Mouse (Mus musculus) embryonic facial prominence, embryonic 11.5 days (tissue): ENCODE measurements at regions not wholly inside any gene's neighbourhood (a gene's known extent, or its start where the extent isn't known, plus 50 kb on each side); places are given as distances from the start of the nearest gene placed in this dataset.
A peak's percentile ranks its signal among the peaks of the same experiment; 100 is the strongest.

Source experiments
- ATAC-seq: fragments of 200-750 bp; cut with Nextera tagmentation; replicated peaks from 2 replicates; pipeline ENCODE4 v1.8.0; 2017; ENCODE audit warnings: low read depth; ENCODE audit not compliant: insufficient number of reproducible peaks, low FRiP score, low TSS enrichment
- DNase-seq: peaks from one replicate; pipeline ENCODE4 v3.0.0-alpha.2; 2015; ENCODE audit warnings: low spot score
- H3K27ac ChIP-seq: fragments of 300-500 bp; sonication (generic); replicated peaks from 2 replicates; pipeline ENCODE4 v1.5.1; 2014; ENCODE audit warnings: mild to moderate bottlenecking, low read depth, low read length, control low read depth
- H3K27me3 ChIP-seq: fragments of 300-500 bp; sonication (generic); 2 replicates; pipeline ENCODE4 v1.6.1; 2014; ENCODE audit warnings: mild to moderate bottlenecking, low read length, moderate library complexity, mixed read lengths; ENCODE audit not compliant: control insufficient read depth, insufficient read depth
- H3K36me3 ChIP-seq: fragments of 300-500 bp; sonication (generic); replicated peaks from 2 replicates; pipeline ENCODE4 v1.6.1; 2014; ENCODE audit warnings: low read depth, mild to moderate bottlenecking, low read length, moderate library complexity, mixed read lengths; ENCODE audit not compliant: control insufficient read depth, insufficient read depth
- H3K4me1 ChIP-seq: fragments of 300-500 bp; sonication (generic); 2 replicates; pipeline ENCODE4 v1.6.1; 2014; ENCODE audit warnings: low read length, mixed read lengths; ENCODE audit not compliant: control insufficient read depth, insufficient read depth
- H3K4me2 ChIP-seq: fragments of 300-500 bp; sonication (generic); 2 replicates; pipeline ENCODE4 v1.6.1; 2014; ENCODE audit warnings: low read depth, mild to moderate bottlenecking, control low read depth, low read length, moderate library complexity
- H3K4me3 ChIP-seq: fragments of 300-500 bp; sonication (generic); 2 replicates; pipeline ENCODE4 v1.5.1; 2014; ENCODE audit warnings: low read depth, low read length, control low read depth
- H3K9ac ChIP-seq: fragments of 300-500 bp; sonication (generic); replicated peaks from 2 replicates; pipeline ENCODE4 v1.6.1; 2014; ENCODE audit warnings: mild to moderate bottlenecking, control low read depth, low read length
- H3K9me3 ChIP-seq: fragments of 300-500 bp; sonication (generic); replicated peaks from 2 replicates; pipeline ENCODE4 v1.6.1; 2016; ENCODE audit warnings: mild to moderate bottlenecking, low read length, inconsistent platforms, mixed read lengths; ENCODE audit not compliant: control insufficient read depth
- WGBS: fragments of 180-500 bp; shearing (Covaris S2); extraction: QIAGEN DNeasy Blood & Tissue Kit; methylation state at CpG from one replicate; pipeline ENCODE4 v1.1.7; 2014; 5-methylcytosine and 5-hydroxymethylcytosine counted together

- no peaks in the 10 kb centered on the region for H3K36me3 ChIP-seq
- H3K4me2 ChIP-seq, result peak overlapping the region; percentile 80
- no peaks in the 10 kb centered on the region for H3K9me3 ChIP-seq
- WGBS, result under 1% methylated on average over 66 of the region's 68 CpGs
- DNase-seq (peak; percentile 61), ATAC-seq (0 out of 2 replicates have a peak, but pooled peaks have one; percentile 31)
- H3K27me3 ChIP-seq, result peaks cover 57% of the 10 kb centered on the region
- H3K4me1 ChIP-seq, result no peaks in the 10 kb centered on the region; the same call in 1 of the 2 replicates
- H3K4me3 ChIP-seq, result peak overlapping the region; percentile 37
- H3K9ac ChIP-seq, result peak overlapping the region; percentile 2; the same call in 1 of the 2 replicates
- no peak overlapping the region for H3K27ac ChIP-seq
Measured at GRCm38 (mm10) chr9:122568691-122569441, 178.3 kb upstream of the Topaz1 start.

GRCm38 (mm10) chr9:122569511-122570455 lies 177.4 kb upstream of the Topaz1 start:
- DNase-seq (peak; percentile 12), ATAC-seq (no peak)
- Histone ChIP-seq H3K4me3 (peak overlapping the region; percentile 37), H3K27ac (no peak overlapping the region), H3K4me1 (no peaks in the 10 kb centered on the region; the same call in 1 of the 2 replicates), H3K9me3 (no peaks in the 10 kb centered on the region), H3K9ac (no peak overlapping the region), H3K4me2 (peak overlapping the region; percentile 80), H3K27me3 (peaks cover 57% of the 10 kb centered on the region), H3K36me3 (no peaks in the 10 kb centered on the region)
- under 1% methylated on average over 48 of the region's 48 CpGs for WGBS

GRCm38 (mm10) chr9:122571001-122571400 lies 176.1 kb upstream of the Topaz1 start:
- DNase-seq (no peak), ATAC-seq (no peak)
- no peaks in the 10 kb centered on the region; the same call in 1 of the 2 replicates for H3K4me1 ChIP-seq
- H3K9me3 ChIP-seq, result no peaks in the 10 kb centered on the region
- no peak overlapping the region for H3K27ac ChIP-seq
- H3K27me3 ChIP-seq, result peaks cover 57% of the 10 kb centered on the region
- no peaks in the 10 kb centered on the region for H3K36me3 ChIP-seq
- H3K9ac ChIP-seq, result no peak overlapping the region
- H3K4me2 ChIP-seq, result no peak overlapping the region
- 4% methylated on average over 10 of the region's 10 CpGs for WGBS
- H3K4me3 ChIP-seq, result no peak overlapping the region

- ATAC-seq (peak; percentile 20; the same call in 1 of the 2 replicates), DNase-seq (peak; percentile 35)
Measured at GRCm38 (mm10) chr9:122571402-122572059, 175.6 kb upstream of the Topaz1 start.

GRCm38 (mm10) chr9:122572060-122572835 lies 174.9 kb upstream of the Topaz1 start:
- H3K27ac ChIP-seq, result no peak overlapping the region
- under 1% methylated on average over 63 of the region's 68 CpGs for WGBS
- H3K9me3 ChIP-seq, result no peaks in the 10 kb centered on the region
- H3K36me3 ChIP-seq, result no peaks in the 10 kb centered on the region
- H3K9ac ChIP-seq, result peak overlapping the region; percentile 58
- ATAC-seq (peak; percentile 87), DNase-seq (peak; percentile 82)
- peak overlapping the region; percentile 62 for H3K4me3 ChIP-seq
- H3K27me3 ChIP-seq, result peaks cover 57% of the 10 kb centered on the region
- peak overlapping the region; percentile 94 for H3K4me2 ChIP-seq
- no peaks in the 10 kb centered on the region; the same call in 1 of the 2 replicates for H3K4me1 ChIP-seq

More at GRCm38 (mm10) chr9:122571402-122572059, 175.6 kb upstream of the Topaz1 start:
- no peak overlapping the region; the same call in 1 of the 2 replicates for H3K9ac ChIP-seq
- H3K4me1 ChIP-seq, result no peaks in the 10 kb centered on the region; the same call in 1 of the 2 replicates
- peak overlapping the region; percentile 62 for H3K4me3 ChIP-seq
- peaks cover 57% of the 10 kb centered on the region for H3K27me3 ChIP-seq
- H3K36me3 ChIP-seq, result no peaks in the 10 kb centered on the region
- peak overlapping the region; percentile 94 for H3K4me2 ChIP-seq
- WGBS, result under 1% methylated on average over 37 of the region's 37 CpGs
- H3K27ac ChIP-seq, result no peak overlapping the region
- no peaks in the 10 kb centered on the region for H3K9me3 ChIP-seq

- H3K36me3 ChIP-seq, result no peaks in the 10 kb centered on the region
- peak overlapping the region; percentile 58 for H3K9ac ChIP-seq
- peak overlapping the region; percentile 62 for H3K4me3 ChIP-seq
- DNase-seq, result no peak
- H3K9me3 ChIP-seq, result no peaks in the 10 kb centered on the region
- 1% methylated on average over 13 of the region's 13 CpGs for whole genome bisulfite sequencing
- no peaks in the 10 kb centered on the region; the same call in 1 of the 2 replicates for H3K4me1 ChIP-seq
- no peak overlapping the region for H3K27ac ChIP-seq
- ATAC-seq, result no peak
- peak overlapping the region; percentile 94 for H3K4me2 ChIP-seq
- peaks cover 51% of the 10 kb centered on the region for H3K27me3 ChIP-seq
Measured at GRCm38 (mm10) chr9:122572836-122573267, 174.3 kb upstream of the Topaz1 start.

GRCm38 (mm10) chr9:122585228-122585627 lies 161.9 kb upstream of the Topaz1 start:
- Histone ChIP-seq H3K9ac (no peak overlapping the region), H3K4me1 (no peaks in the 10 kb centered on the region), H3K4me2 (no peak overlapping the region), H3K36me3 (no peaks in the 10 kb centered on the region), H3K9me3 (no peaks in the 10 kb centered on the region), H3K4me3 (no peak overlapping the region), H3K27ac (no peak overlapping the region), H3K27me3 (no peaks in the 10 kb centered on the region)
- DNase-seq, result no peak
- 48% methylated on average over 8 of the region's 8 CpGs for WGBS
- ATAC-seq, result no peak
